Mouse (Mus musculus) left cerebral cortex, postnatal 4 days (tissue): ENCODE data around the gene Foxg1. TPM values are rescaled to one million over a fixed set of nuclear protein-coding genes. Genes with fewer than 3 reads are reported as not detected.

Source experiments
- DNase-seq: peaks from one replicate; pipeline ENCODE4 v3.0.0-alpha.2; 2022
- intact Hi-C: fragments of 180-260 bp; cut with DNase I; formaldehyde crosslinking; loops from one replicate; pipeline ENCODE4 v1.15.1; 2025
- total RNA-seq, 2 experiments: library from RNA; stranded (reverse); gene quantifications; 2 replicates each; pipeline ENCODE4 v1.2.3; 2021

Gene Foxg1
- total RNA-seq, 2 experiments from 2014 or later: 247 to 249 TPM

- DNase-seq: no peak
- intact Hi-C loops: loop anchor here (5.0 to 10.0 kb wide), 3 partner anchors 75 to 1542 kb away; no protein-coding TSS in a partner anchor
These were observed 17.8 kb downstream of the Foxg1 start for GRCm38 (mm10) chr12:49400036-49400852.

DNA sequence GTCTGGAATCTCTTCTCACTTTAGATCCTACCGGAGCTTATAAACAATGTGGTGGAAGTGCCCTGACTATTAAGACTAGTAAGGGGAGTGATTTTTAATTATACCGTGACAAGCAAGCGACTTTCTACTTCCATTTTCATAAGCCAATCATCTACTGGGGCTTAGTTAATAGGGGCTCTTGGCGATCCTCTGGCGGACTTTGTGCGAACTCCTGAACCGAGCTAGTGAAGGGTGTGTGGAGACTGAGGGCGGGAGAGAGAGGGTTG, 18.3 kb downstream of the Foxg1 start:
- intact Hi-C loops: loop anchor here (5.0 to 10.0 kb wide), 3 partner anchors 74 to 1542 kb away; no protein-coding TSS in a partner anchor

GRCm38 (mm10) chr12:49401119-49401795, 18.8 kb downstream of the Foxg1 start:
- DNase-seq: peak; percentile 43
- intact Hi-C loops: loop anchor here (5.0 to 10.0 kb wide), 3 partner anchors 74 to 1541 kb away; no protein-coding TSS in a partner anchor

More for the DNA sequence above, 18.3 kb downstream of the Foxg1 start:
- DNase-seq: no peak

GRCm38 (mm10) chr12:49401796-49402130, 19.3 kb downstream of the Foxg1 start:
- DNase-seq: no peak

GRCm38 (mm10) chr12:49409833-49410232, 27.4 kb downstream of the Foxg1 start:
- no peak for DNase-seq
- intact Hi-C loops: loop anchor here (10.0 kb wide), 1 partner anchor 65 kb away; no protein-coding TSS in a partner anchor

More at GRCm38 (mm10) chr12:49401796-49402130, 19.3 kb downstream of the Foxg1 start:
- intact Hi-C loops: loop anchor here (5.0 to 10.0 kb wide), 3 partner anchors 73 to 1541 kb away; no protein-coding TSS in a partner anchor

DNA sequence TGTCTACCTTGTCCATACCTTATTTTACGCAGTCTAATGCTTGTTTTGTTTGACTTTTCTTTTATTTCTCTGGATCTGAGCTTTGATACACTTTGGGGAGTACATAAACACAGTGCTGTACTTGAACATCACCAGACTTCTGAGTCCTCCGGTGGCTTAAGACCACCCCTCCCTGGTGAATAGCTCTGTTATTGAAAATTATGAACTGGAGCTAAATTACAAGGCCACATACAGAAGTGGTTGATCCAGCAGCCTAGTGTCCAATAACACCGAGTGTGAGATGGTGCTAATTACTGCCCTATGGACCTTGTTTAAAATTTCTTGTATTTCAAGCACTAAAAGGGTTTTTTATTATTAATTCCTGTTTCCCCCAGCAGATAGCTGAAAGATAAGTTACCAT, 35.5 kb downstream of the Foxg1 start:
- no peak for DNase-seq
- intact Hi-C loops: no loop called here

Other genes starting within 250 kb of the Foxg1 start
- 10 to 100 TPM; 21.5 to 23.5 TPM for gene Gm43517, start 2.5 kb downstream of the Foxg1 start, total RNA-seq